Mouse (Mus musculus): ENCODE data around the gene Spp1.

Gene Spp1

GRCm38 (mm10) chr5:104434835-104435301 lies at the start of gene Spp1:
Gene Spp1 (plus strand): TSS chr5:104435118.
- 78% methylated on average over 7 of the region's 7 CpGs for WGBS

- 97% methylated on average over 16 of the region's 16 CpGs for WGBS
These were observed 49.4 kb upstream of the Spp1 start for GRCm38 (mm10) chr5:104385521-104385920.

- WGBS, result 78% methylated on average over 5 of the region's 5 CpGs
These were observed 48.0 kb upstream of the Spp1 start for GRCm38 (mm10) chr5:104386908-104387307.

GRCm38 (mm10) chr5:104390962-104391361 lies 44.0 kb upstream of the Spp1 start:
- WGBS, result 91% methylated on average over 2 of the region's 2 CpGs

GRCm38 (mm10) chr5:104392784-104393183 lies 42.1 kb upstream of the Spp1 start:
- 49% methylated on average over 5 of the region's 5 CpGs for WGBS

- 67% methylated on average over 6 of the region's 6 CpGs for WGBS
These were observed 38.6 kb upstream of the Spp1 start for GRCm38 (mm10) chr5:104396286-104396685.

- 78% methylated on average over 1 of the region's 1 CpGs for WGBS
These were observed 36.9 kb upstream of the Spp1 start for GRCm38 (mm10) chr5:104398001-104398400.

GRCm38 (mm10) chr5:104399291-104399950 lies 35.5 kb upstream of the Spp1 start:
- 80% methylated on average over 9 of the region's 9 CpGs for WGBS

- WGBS, result 48% methylated on average over 1 of the region's 1 CpGs
These were observed 34.9 kb upstream of the Spp1 start for GRCm38 (mm10) chr5:104399970-104400369.

- WGBS, result 76% methylated on average over 3 of the region's 3 CpGs
These were observed 32.3 kb upstream of the Spp1 start for GRCm38 (mm10) chr5:104402651-104403050.

- WGBS, result 82% methylated on average over 3 of the region's 3 CpGs
These were observed 31.6 kb upstream of the Spp1 start for GRCm38 (mm10) chr5:104403351-104403750.

- WGBS, result 47% methylated on average over 7 of the region's 7 CpGs
These were observed 30.4 kb upstream of the Spp1 start for GRCm38 (mm10) chr5:104404551-104404950.

- 64% methylated on average over 3 of the region's 3 CpGs for WGBS
These were observed 29.9 kb upstream of the Spp1 start for GRCm38 (mm10) chr5:104405051-104405450.

GRCm38 (mm10) chr5:104406756-104407155 lies 28.2 kb upstream of the Spp1 start:
- WGBS, result 32% methylated on average over 3 of the region's 3 CpGs

- WGBS, result 57% methylated on average over 2 of the region's 2 CpGs
These were observed 27.2 kb upstream of the Spp1 start for GRCm38 (mm10) chr5:104407541-104408231.

GRCm38 (mm10) chr5:104408549-104408948 lies 26.4 kb upstream of the Spp1 start:
- WGBS, result 93% methylated on average over 7 of the region's 7 CpGs

- 84% methylated on average over 2 of the region's 2 CpGs for WGBS
These were observed 18.9 kb upstream of the Spp1 start for GRCm38 (mm10) chr5:104415999-104416398.

GRCm38 (mm10) chr5:104417028-104417427 lies 17.9 kb upstream of the Spp1 start:
- 69% methylated on average over 3 of the region's 3 CpGs for WGBS

GRCm38 (mm10) chr5:104417721-104418120 lies 17.2 kb upstream of the Spp1 start:
- WGBS, result 94% methylated on average over 1 of the region's 1 CpGs

GRCm38 (mm10) chr5:104422039-104422438 lies 12.9 kb upstream of the Spp1 start:
- 79% methylated on average over 2 of the region's 2 CpGs for WGBS

- 95% methylated on average over 3 of the region's 3 CpGs for WGBS
These were observed 11.1 kb upstream of the Spp1 start for GRCm38 (mm10) chr5:104423861-104424260.

GRCm38 (mm10) chr5:104425949-104426348 lies 9.0 kb upstream of the Spp1 start:
- 63% methylated on average over 8 of the region's 8 CpGs for WGBS

- WGBS, result 37% methylated on average over 12 of the region's 12 CpGs
These were observed 2.0 kb upstream of the Spp1 start for GRCm38 (mm10) chr5:104432886-104433285.
